Mouse (Mus musculus): ENCODE measurements around the gene Dennd4c.

DNA sequence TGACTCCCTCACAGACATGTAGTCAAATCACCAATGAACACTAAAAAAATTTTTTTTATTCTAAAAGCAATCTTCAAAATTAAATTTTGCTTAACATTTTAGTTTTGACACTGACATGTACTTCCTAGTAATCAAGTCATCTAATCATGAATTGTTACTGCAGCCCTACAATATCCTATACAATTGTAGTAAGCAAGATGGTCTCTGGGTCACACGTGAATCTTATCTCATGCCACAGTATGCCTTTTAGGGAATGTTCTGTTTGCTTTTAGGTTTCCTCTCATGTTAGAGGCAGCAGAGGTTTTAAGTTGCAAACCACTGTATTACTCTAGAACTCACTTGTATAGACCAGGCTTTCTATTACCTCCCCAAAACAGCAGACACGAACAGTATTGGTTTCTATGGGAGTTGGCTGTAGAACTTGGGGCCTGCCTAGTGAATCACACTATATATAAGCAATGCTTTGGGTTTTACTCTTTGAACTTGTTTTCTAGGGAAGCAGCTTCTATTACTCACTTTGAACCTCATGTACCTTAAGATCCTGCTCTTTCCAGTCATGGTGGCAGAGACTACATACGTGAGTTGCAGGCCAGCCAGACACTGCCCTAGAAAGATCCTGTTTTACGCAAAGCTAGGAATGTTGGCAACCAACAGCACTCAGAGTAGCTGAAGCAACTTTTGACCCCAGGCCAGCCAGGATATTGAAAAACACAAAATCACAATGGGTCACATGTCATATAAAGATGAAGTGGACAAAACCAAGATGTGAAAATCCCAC lies 104.6 kb downstream of the Dennd4c start:
- no peak for TF ChIP-seq POLR2A (IDR thresholded peaks at IDR 0.05; ENCODE audit: extremely low read depth, insufficient read depth, low read length)
- TF ChIP-seq CTCF (IDR thresholded peaks at IDR 0.05; ENCODE audit: extremely low read depth, insufficient read depth, low read length), result no peak

Data from cortical plate, adult 2 months (tissue).